Mouse (Mus musculus): ENCODE results near the gene Gpatch2l. TPM values are rescaled to one million over a fixed set of nuclear protein-coding genes. Genes with fewer than 3 reads are reported as not detected.

Gene Gpatch2l
- polyA plus RNA-seq, 1 experiment from 2014 or later = 21.4 TPM

- no peaks in the 10 kb centered on the region; the same call in 1 of the 2 replicates for H3K9me3 ChIP-seq (ENCODE audit: control insufficient read depth, low read length)
- no peak overlapping the region for H3K4me3 ChIP-seq (ENCODE audit: low read depth, low read length)
- H3K4me2 ChIP-seq (ENCODE audit: low read depth, low read length, severe bottlenecking) = no peak overlapping the region
- no peak for DNase-seq (ENCODE audit: low spot score)
- 44% methylated on average over 10 of the region's 10 CpGs for WGBS
- H3K4me1 ChIP-seq (replicated peaks; ENCODE audit: control insufficient read depth, insufficient read depth, low read length) = no peaks in the 10 kb centered on the region
- ATAC-seq (replicated peaks; ENCODE audit: low FRiP score) = no peak
- no peak overlapping the region for H3K9ac ChIP-seq (ENCODE audit: low read length)
- no peaks in the 10 kb centered on the region for H3K36me3 ChIP-seq (ENCODE audit: control insufficient read depth, insufficient read depth, low read length)
- H3K27me3 ChIP-seq (ENCODE audit: control insufficient read depth, insufficient read depth, low read length) = no peaks in the 10 kb centered on the region
- H3K27ac ChIP-seq (ENCODE audit: low read depth, low read length) = no peak overlapping the region
Measured at GRCm38 (mm10) chr12:86331248-86331647, 89.6 kb downstream of the Gpatch2l start.

GRCm38 (mm10) chr12:86336209-86336608 is 94.6 kb downstream of the Gpatch2l start:
- no peak overlapping the region for H3K9ac ChIP-seq (ENCODE audit: low read length)
- H3K36me3 ChIP-seq (ENCODE audit: control insufficient read depth, insufficient read depth, low read length) = no peaks in the 10 kb centered on the region
- no peaks in the 10 kb centered on the region; the same call in 1 of the 2 replicates for H3K9me3 ChIP-seq (ENCODE audit: control insufficient read depth, low read length)
- no peak overlapping the region for H3K27ac ChIP-seq (ENCODE audit: low read depth, low read length)
- 0 out of 2 replicates have a peak, but pooled peaks cover 6% of the 10 kb centered on the region for H3K4me1 ChIP-seq (replicated peaks; ENCODE audit: control insufficient read depth, insufficient read depth, low read length)
- 91% methylated on average over 3 of the region's 3 CpGs for WGBS
- no peaks in the 10 kb centered on the region for H3K27me3 ChIP-seq (ENCODE audit: control insufficient read depth, insufficient read depth, low read length)
- ATAC-seq (replicated peaks; ENCODE audit: low FRiP score) (no peak), DNase-seq (ENCODE audit: low spot score) (no peak)
- no peak overlapping the region for H3K4me2 ChIP-seq (ENCODE audit: low read depth, low read length, severe bottlenecking)
- H3K4me3 ChIP-seq (ENCODE audit: low read depth, low read length) = no peak overlapping the region

- no peaks in the 10 kb centered on the region for H3K27me3 ChIP-seq (ENCODE audit: control insufficient read depth, insufficient read depth, low read length)
- no peak overlapping the region for H3K4me3 ChIP-seq (ENCODE audit: low read depth, low read length)
- no peak overlapping the region for H3K27ac ChIP-seq (ENCODE audit: low read depth, low read length)
- DNase-seq (ENCODE audit: low spot score) = no peak
- H3K9me3 ChIP-seq (ENCODE audit: control insufficient read depth, low read length) = no peaks in the 10 kb centered on the region; the same call in 1 of the 2 replicates
- WGBS = 37% methylated on average over 7 of the region's 7 CpGs
- no peak for ATAC-seq (replicated peaks; ENCODE audit: low FRiP score)
- 0 out of 2 replicates have a peak, but pooled peaks cover 6% of the 10 kb centered on the region for H3K4me1 ChIP-seq (replicated peaks; ENCODE audit: control insufficient read depth, insufficient read depth, low read length)
- H3K36me3 ChIP-seq (ENCODE audit: control insufficient read depth, insufficient read depth, low read length) = no peaks in the 10 kb centered on the region
- H3K9ac ChIP-seq (ENCODE audit: low read length) = no peak overlapping the region
- no peak overlapping the region for H3K4me2 ChIP-seq (ENCODE audit: low read depth, low read length, severe bottlenecking)
Measured at GRCm38 (mm10) chr12:86336887-86337286, 95.2 kb downstream of the Gpatch2l start.

Other genes starting within 250 kb of the Gpatch2l start
- 5.1 and 5.7 TPM in 2 replicates for gene Tgfb3, start 162.8 kb upstream of the Gpatch2l start, polyA plus RNA-seq (2014; fragmentation: Nextera tagmentation; extraction: Ambion mirVana)
- 80.9 and 89.3 TPM in 2 replicates for gene Ift43, start 159.3 kb upstream of the Gpatch2l start, polyA plus RNA-seq (2014; fragmentation: Nextera tagmentation; extraction: Ambion mirVana)
- gene Esrrb, start 119.3 kb downstream of the Gpatch2l start, polyA plus RNA-seq (2014; fragmentation: Nextera tagmentation; extraction: Ambion mirVana) = 0.13 TPM in 1 of 2 replicates, not detected in the other